Mouse (Mus musculus): ENCODE results near the gene Pole4.
"Not testable (repeated sequence)": the region's sequence is repeated elsewhere in the genome, so short reads cannot be mapped to it uniquely, and the experiment has no call there.

The Pole4 gene

GRCm38 (mm10) chr6:82715253-82715652 lies 10.1 kb upstream of the Pole4 start:
- DNase-seq (ENCODE audit: low read depth, low spot score), result no peak

DNA sequence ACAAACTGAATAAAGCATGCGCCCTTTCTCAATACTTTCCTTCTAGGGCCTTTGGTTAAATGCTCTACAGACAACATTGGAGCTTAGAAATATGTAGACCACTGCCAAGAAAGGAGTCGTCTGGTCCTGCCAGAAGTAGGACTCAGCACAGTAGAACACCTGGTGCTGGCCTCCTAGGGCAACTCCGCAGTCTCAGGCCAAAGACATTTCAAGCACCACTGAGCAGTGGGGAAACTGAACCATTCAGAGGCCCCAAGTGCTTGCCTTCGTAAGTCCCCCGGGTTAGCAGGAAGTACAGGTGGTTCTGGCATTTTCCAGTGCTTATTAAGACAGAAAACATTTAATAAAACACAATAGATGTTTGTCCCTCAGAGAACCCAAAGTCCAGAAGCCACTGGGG lies 9.7 kb upstream of the Pole4 start:
- DNase-seq (ENCODE audit: low read depth, low spot score), result no peak

DNA sequence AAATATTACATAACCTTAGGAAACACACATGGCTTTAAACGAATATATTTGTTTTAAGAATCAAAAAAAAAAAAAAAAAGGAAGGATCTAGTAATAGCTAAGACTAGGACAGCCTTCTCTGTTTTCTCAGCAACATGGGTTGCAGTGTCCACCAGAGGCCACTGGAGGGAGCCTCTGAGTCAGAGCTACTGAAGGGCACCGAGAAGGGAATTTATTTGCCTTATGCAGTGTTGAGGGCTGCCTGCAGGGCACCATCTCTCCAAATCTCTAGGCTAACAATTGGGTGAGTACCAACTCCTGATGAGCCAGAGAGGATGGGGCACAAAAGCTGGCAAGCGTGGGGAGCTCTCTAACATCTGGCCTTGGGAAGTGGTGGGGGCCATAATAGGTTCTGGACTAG lies 9.1 kb upstream of the Pole4 start:
- peak; percentile 53 for DNase-seq (ENCODE audit: low read depth, low spot score)

GRCm38 (mm10) chr6:82707742-82708141 lies 2.6 kb upstream of the Pole4 start:
- no peak for DNase-seq (ENCODE audit: low read depth, low spot score)

- DNase-seq (ENCODE audit: low read depth, low spot score), result no peak
These were observed 2.1 kb upstream of the Pole4 start for GRCm38 (mm10) chr6:82707241-82707640.

DNA sequence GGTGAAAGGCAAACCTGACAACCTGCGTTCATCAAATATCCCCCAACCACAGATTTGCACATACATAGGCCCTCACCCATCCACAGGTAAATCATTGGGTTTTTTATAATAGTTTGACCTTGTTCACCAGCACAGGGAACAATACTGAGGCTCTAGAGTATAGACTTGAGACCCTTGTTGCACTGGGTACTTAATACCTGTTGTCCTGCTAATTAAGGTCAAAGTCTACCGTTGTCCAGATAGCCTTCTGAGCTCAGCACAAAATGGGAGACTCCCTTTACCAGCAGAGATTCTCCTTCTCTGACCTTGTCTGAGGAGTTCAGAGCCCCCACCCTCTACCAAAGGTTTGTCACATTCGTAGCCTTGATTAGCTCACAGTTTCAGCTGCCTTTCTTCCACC lies 1.5 kb downstream of the Pole4 start:
- no peak for DNase-seq (ENCODE audit: low read depth, low spot score)

- peak; percentile 60 for DNase-seq (ENCODE audit: low read depth, low spot score)
These were observed 2.6 kb downstream of the Pole4 start for GRCm38 (mm10) chr6:82702593-82703017.

- DNase-seq (ENCODE audit: low read depth, low spot score), result no peak
These were observed 3.9 kb downstream of the Pole4 start for GRCm38 (mm10) chr6:82701296-82701695.

GRCm38 (mm10) chr6:82699831-82700230 lies 5.3 kb downstream of the Pole4 start:
- no peak for DNase-seq (ENCODE audit: low read depth, low spot score)

- DNase-seq (ENCODE audit: low read depth, low spot score), result no peak
These were observed 8.4 kb downstream of the Pole4 start for GRCm38 (mm10) chr6:82696736-82697135.

GRCm38 (mm10) chr6:82694668-82695067 lies 10.5 kb downstream of the Pole4 start:
- DNase-seq (ENCODE audit: low read depth, low spot score), result no peak

- DNase-seq (ENCODE audit: low read depth, low spot score), result no peak
These were observed 15.7 kb downstream of the Pole4 start for GRCm38 (mm10) chr6:82689474-82689873.

GRCm38 (mm10) chr6:82688586-82688985 lies 16.6 kb downstream of the Pole4 start:
- DNase-seq (ENCODE audit: low read depth, low spot score), result not testable (repeated sequence)

- no peak for DNase-seq (ENCODE audit: low read depth, low spot score)
These were observed 21.0 kb downstream of the Pole4 start for GRCm38 (mm10) chr6:82684136-82684535.

- DNase-seq (ENCODE audit: low read depth, low spot score), result not testable (repeated sequence)
These were observed 25.9 kb downstream of the Pole4 start for GRCm38 (mm10) chr6:82679286-82679685.

DNA sequence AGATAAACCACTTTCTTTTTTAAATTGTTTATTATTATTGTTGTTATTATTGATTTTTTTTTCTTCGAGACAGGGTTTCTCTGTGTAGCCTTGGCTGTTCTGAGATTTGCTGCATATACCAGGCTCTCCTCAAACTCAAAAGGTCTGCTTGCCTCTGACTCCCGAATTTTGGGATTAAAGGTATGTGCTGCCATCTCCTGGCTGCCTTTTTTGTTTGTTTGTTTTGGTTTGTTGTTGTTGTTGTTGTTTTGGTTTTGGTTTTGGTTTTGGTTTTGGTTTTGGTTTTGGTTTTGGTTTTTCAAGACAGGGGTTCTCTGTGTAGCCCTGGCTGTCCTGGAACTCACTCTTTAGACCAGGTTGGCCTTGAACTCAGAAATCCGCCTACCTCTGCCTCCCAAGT lies 27.5 kb downstream of the Pole4 start:
- DNase-seq (ENCODE audit: low read depth, low spot score), result not testable (repeated sequence)

DNA sequence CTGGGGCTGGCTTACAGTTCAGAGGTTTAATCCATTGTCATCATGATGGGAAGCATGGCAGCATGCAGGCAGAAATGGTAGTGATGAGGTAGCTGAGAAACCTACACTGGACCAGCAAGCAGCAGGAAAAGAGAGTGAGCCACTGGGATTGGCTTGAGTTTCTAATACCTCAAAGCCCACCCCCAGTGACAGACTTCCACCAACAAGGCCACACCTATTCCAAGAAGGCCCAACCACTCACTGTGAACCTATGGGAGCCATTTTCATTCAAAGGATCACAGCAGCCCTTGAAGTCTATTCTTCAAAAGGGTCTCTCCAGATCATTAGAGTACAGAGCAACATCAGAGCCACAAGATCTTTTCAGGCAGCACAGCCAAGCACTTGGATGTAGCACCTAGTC lies 38.7 kb downstream of the Pole4 start:
- no peak for DNase-seq (ENCODE audit: low read depth, low spot score)

DNA sequence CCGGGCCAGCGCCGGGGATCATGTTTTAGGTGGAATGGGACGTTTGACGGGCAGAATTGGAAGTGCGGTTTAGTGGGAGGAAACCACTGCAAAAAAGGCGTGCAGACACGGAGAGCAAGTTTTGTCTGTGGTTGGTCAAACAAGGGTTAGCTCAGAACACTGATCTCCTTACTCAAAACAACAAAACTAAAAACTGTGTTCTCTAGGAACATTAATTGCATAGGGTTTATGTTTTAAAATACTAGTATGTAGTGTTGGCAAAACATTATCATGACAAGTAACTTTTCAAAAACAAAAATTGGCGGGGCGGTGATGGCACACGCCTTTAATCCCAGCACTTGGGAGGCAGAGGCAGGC lies 52.0 kb downstream of the Pole4 start:
- no peak for DNase-seq (ENCODE audit: low read depth, low spot score)

DNA sequence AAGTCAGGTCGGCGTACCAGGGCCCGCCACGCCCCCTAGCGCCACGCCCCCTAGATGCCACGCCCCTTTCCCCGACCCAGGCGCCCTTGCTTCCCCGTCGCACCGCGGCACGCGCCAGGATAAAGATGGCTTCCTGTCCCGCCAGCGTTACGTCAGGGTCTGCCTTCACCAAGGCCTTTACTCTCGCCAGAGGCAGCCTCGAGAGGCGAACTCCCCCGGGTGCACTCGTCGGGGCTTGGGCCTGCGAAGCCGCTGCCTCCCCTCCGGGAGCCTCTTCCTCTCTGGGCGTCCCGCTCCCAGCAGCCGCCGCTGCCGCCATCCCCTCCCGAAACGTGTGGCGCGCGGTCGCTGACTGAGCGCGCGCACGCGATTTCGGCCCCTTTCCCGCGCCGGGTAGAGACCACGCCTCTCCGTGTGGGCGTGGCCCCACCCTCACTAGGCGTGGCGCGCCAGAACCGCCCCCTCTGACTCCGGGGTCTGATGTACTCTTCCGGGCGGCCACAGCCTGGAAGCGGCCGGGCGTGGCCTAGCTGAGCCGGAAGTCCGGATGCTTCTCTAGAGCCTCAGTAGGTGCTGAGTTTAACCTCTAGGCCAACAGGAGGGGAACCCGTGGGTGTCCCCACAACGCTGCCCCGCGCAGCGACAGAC lies 52.5 kb downstream of the Pole4 start:
- DNase-seq (ENCODE audit: low read depth, low spot score), result peak; percentile 87

DNA sequence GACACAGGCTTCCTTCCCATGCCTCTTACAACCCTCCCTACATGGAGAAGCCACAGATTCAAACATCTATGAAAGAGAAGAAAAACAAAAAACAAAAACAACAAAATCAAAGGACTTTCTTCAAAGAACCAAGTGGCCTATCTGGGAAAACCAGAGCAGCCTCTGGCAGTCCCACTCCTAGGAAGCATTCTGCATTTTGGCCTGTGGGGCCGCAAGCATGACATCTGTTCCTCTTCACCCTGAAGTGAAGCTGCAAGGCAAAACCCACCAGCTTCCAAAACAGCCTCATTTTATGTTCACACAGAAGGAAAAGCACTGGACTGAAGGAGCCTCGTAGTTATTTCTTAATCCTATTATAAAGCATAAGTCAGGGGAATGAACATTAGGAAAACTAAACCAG lies 56.1 kb downstream of the Pole4 start:
- no peak for DNase-seq (ENCODE audit: low read depth, low spot score)

DNA sequence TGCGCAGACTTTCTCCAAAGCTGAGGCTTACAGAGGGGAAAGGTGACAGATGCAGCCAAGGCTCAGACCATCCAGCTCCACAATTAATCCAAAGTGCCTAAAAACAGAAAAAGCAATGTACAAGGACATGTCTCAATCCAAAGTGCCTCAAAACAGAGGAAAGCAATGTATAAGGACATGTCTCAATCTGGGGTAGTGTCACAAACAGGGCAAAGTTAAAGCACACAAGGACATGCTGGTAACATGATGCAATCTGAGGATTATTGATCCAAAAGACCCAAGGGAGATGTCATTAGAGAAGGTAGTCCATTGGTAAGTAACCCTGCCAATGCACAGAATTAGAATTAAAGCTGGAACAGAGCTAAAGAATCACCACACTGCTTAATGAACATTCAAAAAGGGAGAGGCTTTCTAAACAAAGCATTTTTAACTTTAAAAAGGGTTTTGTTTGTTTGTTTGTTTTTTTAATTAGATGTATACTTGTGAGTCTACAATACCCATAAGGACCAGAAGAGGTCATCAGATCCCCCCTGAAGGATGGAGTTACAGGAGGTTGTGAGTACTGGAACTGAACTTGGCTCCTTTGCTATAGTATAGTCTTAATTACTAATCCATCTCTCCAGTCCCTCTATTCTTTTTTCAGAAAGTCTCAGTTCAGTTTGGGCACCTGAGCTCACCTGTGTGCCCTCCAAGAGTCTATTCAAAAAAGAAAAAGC lies 57.1 kb downstream of the Pole4 start:
- DNase-seq (ENCODE audit: low read depth, low spot score), result no peak

- no peak for DNase-seq (ENCODE audit: low read depth, low spot score)
These were observed 58.2 kb downstream of the Pole4 start for GRCm38 (mm10) chr6:82647001-82647400.

GRCm38 (mm10) chr6:82640046-82640445 lies 65.1 kb downstream of the Pole4 start:
- DNase-seq (ENCODE audit: low read depth, low spot score), result no peak

All from retina, adult 2 months (tissue).